Mouse (Mus musculus) kidney, postnatal 25 days (tissue): ENCODE results near the gene Colca2.

Experiments
- DNase-seq, 2 experiments: peaks; one replicate each; pipeline ENCODE4 v3.0.0; 2021; ENCODE audit warnings: mixed read lengths in 2 of 2

Gene Colca2

GRCm38 (mm10) chr9:51278500-51279381, at the start of gene Colca2:
Gene Colca2, minus strand, starts transcription at chr9:51278569.
- DNase-seq = peak; percentile 83 to 92

GRCm38 (mm10) chr9:51327555-51327903, 49.2 kb upstream of the Colca2 start:
- DNase-seq = no peak

GRCm38 (mm10) chr9:51326619-51327554, 48.5 kb upstream of the Colca2 start:
- DNase-seq = no peak

GRCm38 (mm10) chr9:51324406-51325065, 46.2 kb upstream of the Colca2 start:
- DNase-seq = no peak

- DNase-seq = no peak
Observed at GRCm38 (mm10) chr9:51320096-51320495, 41.7 kb upstream of the Colca2 start.

- no peak for DNase-seq
Observed at GRCm38 (mm10) chr9:51318246-51318645, 39.9 kb upstream of the Colca2 start.

- DNase-seq = no peak
Observed at GRCm38 (mm10) chr9:51317322-51317721, 39.0 kb upstream of the Colca2 start.

GRCm38 (mm10) chr9:51315402-51316063, 37.2 kb upstream of the Colca2 start:
- DNase-seq = no peak

GRCm38 (mm10) chr9:51312554-51313317, 34.4 kb upstream of the Colca2 start:
- DNase-seq = no peak

GRCm38 (mm10) chr9:51310515-51310914, 32.1 kb upstream of the Colca2 start:
- DNase-seq = no peak

GRCm38 (mm10) chr9:51306351-51306750, 28.0 kb upstream of the Colca2 start:
- no peak for DNase-seq

- no peak for DNase-seq
Observed at GRCm38 (mm10) chr9:51305146-51305545, 26.8 kb upstream of the Colca2 start.

- no peak for DNase-seq
Observed at GRCm38 (mm10) chr9:51303980-51304379, 25.6 kb upstream of the Colca2 start.

- no peak for DNase-seq
Observed at GRCm38 (mm10) chr9:51293541-51293940, 15.2 kb upstream of the Colca2 start.

- DNase-seq = peak; percentile 71 to 90
Observed at GRCm38 (mm10) chr9:51292674-51293073, 14.3 kb upstream of the Colca2 start.

GRCm38 (mm10) chr9:51290980-51291379, 12.6 kb upstream of the Colca2 start:
- no peak for DNase-seq

- no peak for DNase-seq
Observed at GRCm38 (mm10) chr9:51286079-51286478, 7.7 kb upstream of the Colca2 start.

- DNase-seq = no peak
Observed at GRCm38 (mm10) chr9:51277834-51278498, 403 bp downstream of the Colca2 start.

- no peak for DNase-seq
Observed at GRCm38 (mm10) chr9:51274678-51275077, 3.7 kb downstream of the Colca2 start.

- DNase-seq = no peak
Observed at GRCm38 (mm10) chr9:51273581-51274154, 4.7 kb downstream of the Colca2 start.

- no peak for DNase-seq
Observed at GRCm38 (mm10) chr9:51272102-51272501, 6.3 kb downstream of the Colca2 start.
